Mouse (Mus musculus) kidney, embryonic 14.5 days (tissue): ENCODE measurements around the gene Gpr18. TPM values are rescaled to one million over a fixed set of nuclear protein-coding genes. Genes with fewer than 3 reads are reported as not detected.
"Not testable (repeated sequence)": the region's sequence is repeated elsewhere in the genome, so short reads cannot be mapped to it uniquely, and the experiment has no call there.

ENCODE experiments used
- ATAC-seq: fragments of 200-750 bp; cut with Nextera tagmentation; 2 replicates; pipeline ENCODE4 v1.8.0; 2017; ENCODE audit warnings: moderate number of reproducible peaks, mild to moderate bottlenecking, moderate TSS enrichment, moderate library complexity; ENCODE audit not compliant: low FRiP score, low TSS enrichment
- H3K27ac ChIP-seq: fragments of 300-500 bp; sonication (generic); 2 replicates; pipeline ENCODE4 v1.5.1; 2014; ENCODE audit warnings: low read depth, mild to moderate bottlenecking, low read length, moderate library complexity, mixed read lengths
- H3K27me3 ChIP-seq: fragments of 300-500 bp; sonication (generic); 2 replicates; pipeline ENCODE4 v1.6.1; 2014; ENCODE audit warnings: mild to moderate bottlenecking, low read length; ENCODE audit not compliant: control insufficient read depth, insufficient read depth
- H3K36me3 ChIP-seq: fragments of 300-500 bp; sonication (generic); 2 replicates; pipeline ENCODE4 v1.6.1; 2014; ENCODE audit warnings: low read length, mixed read lengths; ENCODE audit not compliant: control insufficient read depth, insufficient read depth
- H3K4me1 ChIP-seq: fragments of 300-500 bp; sonication (generic); 2 replicates; pipeline ENCODE4 v1.6.1; 2014; ENCODE audit warnings: low read length, mixed read lengths; ENCODE audit not compliant: control insufficient read depth, insufficient read depth
- H3K4me2 ChIP-seq: fragments of 300-500 bp; sonication (generic); replicated peaks from 2 replicates; pipeline ENCODE4 v1.6.1; 2014; ENCODE audit warnings: low read depth, mild to moderate bottlenecking, low read length
- H3K4me3 ChIP-seq: fragments of 300-500 bp; sonication (generic); 2 replicates; pipeline ENCODE4 v1.5.1; 2014; ENCODE audit warnings: mild to moderate bottlenecking, low read length
- H3K9ac ChIP-seq: fragments of 300-500 bp; sonication (generic); 2 replicates; pipeline ENCODE4 v1.6.1; 2014; ENCODE audit warnings: low read depth, mild to moderate bottlenecking, low read length, moderate library complexity
- H3K9me3 ChIP-seq: fragments of 300-500 bp; sonication (generic); 2 replicates; pipeline ENCODE4 v1.6.1; 2016; ENCODE audit warnings: low read length; ENCODE audit not compliant: control insufficient read depth
- WGBS: fragments of 180-500 bp; shearing (Covaris S2); extraction: QIAGEN DNeasy Blood & Tissue Kit; methylation state at CpG from one replicate; pipeline ENCODE4 v1.1.7; 2014; 5-methylcytosine and 5-hydroxymethylcytosine counted together
- polyA plus RNA-seq: library from polyadenylated mRNA; unstranded; fragments of >200 nt; fragmentation: Nextera tagmentation; extraction: Ambion mirVana; gene quantifications from 2 replicates; pipeline ENCODE4 v1.2.1, GENCODE M21; 2014

The Gpr18 gene
- polyA plus RNA-seq, 1 experiment from 2014 or later = 0.42 TPM

GRCm38 (mm10) chr14:121865162-121865561, 50.4 kb downstream of the Gpr18 start:
- 0 out of 2 replicates have a peak, but pooled peaks have one; percentile 64 for ATAC-seq
- not testable (repeated sequence) for H3K4me1 ChIP-seq, H3K27me3 ChIP-seq, H3K9me3 ChIP-seq, H3K4me2 ChIP-seq, H3K27ac ChIP-seq, H3K4me3 ChIP-seq, H3K36me3 ChIP-seq, H3K9ac ChIP-seq
- 15% methylated on average over 2 of the region's 2 CpGs for WGBS

Other genes with a start within 250 kb of the Gpr18 start
- gene Dock9, start 117.9 kb downstream of the Gpr18 start, polyA plus RNA-seq = 8.3 and 14.3 TPM in 2 replicates
- 49.4 and 78.2 TPM in 2 replicates for gene Ubac2, start 37.2 kb downstream of the Gpr18 start, polyA plus RNA-seq
- gene Gpr183, start 49.4 kb upstream of the Gpr18 start, polyA plus RNA-seq = 3.9 and 4.0 TPM in 2 replicates
- not detected in 2 replicates for gene Timm8a2, start 118.9 kb upstream of the Gpr18 start, polyA plus RNA-seq
- 99.0 and 173 TPM in 2 replicates for gene Tm9sf2, start 191.3 kb upstream of the Gpr18 start, polyA plus RNA-seq